Mouse (Mus musculus) liver, adult 2 months (tissue): Measurements from ENCODE around the gene Fgf14. TPM values are rescaled to one million over a fixed set of nuclear protein-coding genes. Genes with fewer than 3 reads are reported as not detected.

ENCODE experiments used
- DNase-seq: peaks from one replicate; pipeline ENCODE4 v3.0.0-alpha.2; 2011; ENCODE audit warnings: low read depth, low spot score; ENCODE audit errors: extremely low read depth
- H3K27ac ChIP-seq: fragments of 200-500 bp; replicated peaks from 2 replicates; pipeline ENCODE4 v1.5.1; 2012; ENCODE audit warnings: low read depth, mild to moderate bottlenecking, control low read depth, inconsistent platforms, low read length; ENCODE audit not compliant: insufficient read depth
- H3K27me3 ChIP-seq: fragments of 200-500 bp; 2 replicates; pipeline ENCODE4 v1.6.1; 2012; ENCODE audit warnings: mild to moderate bottlenecking, moderate library complexity, low read length, inconsistent platforms; ENCODE audit not compliant: control insufficient read depth, insufficient read depth
- H3K36me3 ChIP-seq: fragments of 200-500 bp; 2 replicates; pipeline ENCODE4 v1.6.1; 2012; ENCODE audit warnings: low read length, inconsistent platforms; ENCODE audit not compliant: control insufficient read depth, insufficient read depth
- H3K4me1 ChIP-seq: fragments of 200-500 bp; 2 replicates; pipeline ENCODE4 v1.6.1; 2011; ENCODE audit warnings: low read length; ENCODE audit not compliant: control insufficient read depth, insufficient read depth
- H3K4me3 ChIP-seq: fragments of 200-500 bp; 2 replicates; pipeline ENCODE4 v1.5.1; 2011; ENCODE audit warnings: low read depth, mild to moderate bottlenecking, control low read depth, low read length, moderate library complexity; ENCODE audit not compliant: insufficient read depth
- H3K79me2 ChIP-seq: fragments of 200-500 bp; 2 replicates; pipeline ENCODE4 v1.6.1; 2012; ENCODE audit warnings: inconsistent platforms, mild to moderate bottlenecking, low read length, moderate library complexity; ENCODE audit not compliant: control insufficient read depth, insufficient read depth
- H3K9ac ChIP-seq: fragments of 200-500 bp; 2 replicates; pipeline ENCODE4 v1.6.1; 2012; ENCODE audit warnings: low read depth, mild to moderate bottlenecking, control low read depth, inconsistent platforms, low read length
- CTCF ChIP-seq: fragments of 200-500 bp; IDR thresholded peaks from 2 replicates; pipeline ENCODE4 v1.5.1; 2011; ENCODE audit warnings: low read depth, low read length, control low read depth
- POLR2A ChIP-seq: fragments of 200-500 bp; IDR thresholded peaks from 2 replicates; pipeline ENCODE4 v1.6.1; 2011; ENCODE audit warnings: low read length, control low read depth; ENCODE audit not compliant: insufficient read depth; ENCODE audit errors: extremely low read depth
- WGBS: fragments of 180-500 bp; shearing (Covaris S2); methylation state at CpG from one replicate; pipeline ENCODE4 v1.1.7; 2018; 5-methylcytosine and 5-hydroxymethylcytosine counted together
- polyA plus RNA-seq: library from polyadenylated mRNA; depleted of rRNA; stranded (reverse); fragments of >200 nt; gene quantifications from 2 replicates; pipeline ENCODE4 v1.2.3, GENCODE M21; 2012
- total RNA-seq: library from RNA; depleted of rRNA; stranded (reverse); fragments of >200 nt; gene quantifications from 2 replicates; pipeline ENCODE4 v1.2.3, GENCODE M21; 2014

Fgf14 gene
- total and polyA plus RNA-seq, 2 experiments, result not detected

DNA sequence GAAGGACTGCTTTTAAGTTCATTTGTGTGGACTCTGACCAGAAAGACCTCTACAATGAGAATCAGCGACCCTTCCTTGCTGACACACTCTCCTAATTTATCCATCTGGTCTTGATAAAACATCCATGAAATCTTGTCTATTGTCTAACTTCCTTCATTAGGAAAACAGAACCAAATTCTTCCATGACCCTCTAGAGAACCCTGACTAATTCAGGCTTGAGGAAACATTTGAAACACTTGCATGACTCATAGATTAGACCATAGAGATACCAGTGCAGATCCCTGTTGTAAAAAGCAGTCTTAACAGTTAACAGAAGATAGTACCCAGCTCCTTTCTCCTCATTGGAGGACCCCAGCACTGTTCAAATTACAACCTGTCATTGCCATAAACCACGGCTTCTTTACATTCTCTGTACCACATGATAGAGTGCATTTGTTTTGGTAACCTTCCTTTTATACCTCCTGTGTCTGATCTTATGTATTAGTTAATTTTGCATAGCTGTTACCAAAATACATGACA lies 412.3 kb downstream of the Fgf14 start:
- Histone ChIP-seq H3K36me3 (no peaks in the 10 kb centered on the region), H3K27ac (no peak overlapping the region), H3K9ac (no peak overlapping the region), H3K79me2 (no peaks in the 10 kb centered on the region), H3K4me1 (no peaks in the 10 kb centered on the region), H3K4me3 (no peak overlapping the region), H3K27me3 (no peaks in the 10 kb centered on the region)
- TF ChIP-seq POLR2A, result no peak
- no peak for TF ChIP-seq CTCF
- DNase-seq, result no peak
- 58% methylated on average over 2 of the region's 2 CpGs for WGBS

DNA sequence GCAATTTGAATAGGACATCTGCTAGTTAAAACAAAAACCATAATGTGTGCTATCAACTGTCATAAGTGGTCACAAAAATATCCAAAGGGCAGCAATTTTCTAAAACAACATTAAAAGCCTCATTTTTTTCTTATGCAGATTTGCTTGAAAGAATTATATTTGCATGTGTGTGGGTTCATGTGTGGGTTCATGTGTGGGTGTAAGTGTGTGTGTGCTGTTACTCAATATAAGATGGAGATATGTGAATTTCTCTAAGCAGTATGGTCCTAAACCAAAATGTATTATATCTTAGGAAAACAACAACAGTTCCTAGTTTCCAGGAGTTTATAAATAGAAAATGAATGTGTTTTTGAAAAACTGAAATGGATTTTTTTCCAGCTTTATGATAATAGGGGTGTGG lies 413.7 kb downstream of the Fgf14 start:
- Histone ChIP-seq H3K4me3 (no peak overlapping the region), H3K27ac (no peak overlapping the region), H3K4me1 (no peaks in the 10 kb centered on the region), H3K79me2 (no peaks in the 10 kb centered on the region), H3K27me3 (no peaks in the 10 kb centered on the region), H3K9ac (no peak overlapping the region), H3K36me3 (no peaks in the 10 kb centered on the region)
- TF ChIP-seq POLR2A, result no peak
- TF ChIP-seq CTCF, result no peak
- no peak for DNase-seq

DNA sequence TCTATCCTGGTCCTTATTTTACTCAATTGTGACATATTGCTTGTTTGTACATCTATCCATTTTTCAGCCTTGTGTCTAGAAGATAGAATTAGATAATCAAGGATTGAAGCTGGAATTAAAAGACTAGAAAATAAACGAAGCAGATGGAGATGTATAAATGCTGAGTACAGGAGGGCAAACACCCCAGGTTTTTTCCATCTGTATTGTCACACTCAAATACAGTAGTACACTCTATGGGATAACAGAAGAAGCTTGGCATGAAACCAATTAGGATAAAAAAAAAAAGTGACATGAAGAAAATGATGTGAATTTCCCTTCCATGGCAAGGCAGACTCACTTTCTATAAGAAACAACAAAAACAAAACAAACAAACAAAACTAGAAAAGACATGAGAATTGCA lies 429.4 kb downstream of the Fgf14 start:
- Histone ChIP-seq H3K27me3 (no peaks in the 10 kb centered on the region), H3K36me3 (no peaks in the 10 kb centered on the region), H3K27ac (no peak overlapping the region), H3K79me2 (no peaks in the 10 kb centered on the region), H3K4me3 (no peak overlapping the region), H3K9ac (no peak overlapping the region), H3K4me1 (no peaks in the 10 kb centered on the region)
- TF ChIP-seq CTCF (no peak), POLR2A (no peak)
- DNase-seq, result no peak
- 45% methylated on average over 1 of the region's 1 CpGs for WGBS

DNA sequence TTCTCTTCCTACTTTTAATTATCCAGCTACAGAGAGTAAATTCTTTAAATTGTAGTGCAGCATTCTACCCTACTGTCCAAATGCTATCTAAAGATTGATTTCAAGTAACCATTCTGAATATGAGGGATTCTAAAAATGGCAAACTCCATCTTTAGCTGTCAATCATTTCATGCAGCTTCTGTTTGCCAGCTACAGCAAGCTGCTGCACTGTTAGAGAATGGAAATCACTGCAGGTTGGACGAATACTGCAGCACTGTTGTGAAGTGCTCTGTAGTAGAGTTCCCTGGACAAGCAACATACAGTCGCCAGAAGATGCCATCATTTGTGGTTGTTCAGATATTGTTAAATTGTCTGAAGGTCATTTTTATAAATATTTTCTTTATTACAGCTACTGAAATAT lies 453.5 kb downstream of the Fgf14 start:
- no peak overlapping the region for H3K27ac ChIP-seq
- no peak for DNase-seq
- no peaks in the 10 kb centered on the region for H3K27me3 ChIP-seq
- WGBS, result 47% methylated on average over 2 of the region's 2 CpGs
- no peaks in the 10 kb centered on the region for H3K79me2 ChIP-seq
- no peaks in the 10 kb centered on the region for H3K4me1 ChIP-seq
- H3K36me3 ChIP-seq, result no peaks in the 10 kb centered on the region
- H3K9ac ChIP-seq, result no peak overlapping the region
- TF ChIP-seq CTCF, result no peak
- TF ChIP-seq POLR2A, result no peak
- H3K4me3 ChIP-seq, result no peak overlapping the region

DNA sequence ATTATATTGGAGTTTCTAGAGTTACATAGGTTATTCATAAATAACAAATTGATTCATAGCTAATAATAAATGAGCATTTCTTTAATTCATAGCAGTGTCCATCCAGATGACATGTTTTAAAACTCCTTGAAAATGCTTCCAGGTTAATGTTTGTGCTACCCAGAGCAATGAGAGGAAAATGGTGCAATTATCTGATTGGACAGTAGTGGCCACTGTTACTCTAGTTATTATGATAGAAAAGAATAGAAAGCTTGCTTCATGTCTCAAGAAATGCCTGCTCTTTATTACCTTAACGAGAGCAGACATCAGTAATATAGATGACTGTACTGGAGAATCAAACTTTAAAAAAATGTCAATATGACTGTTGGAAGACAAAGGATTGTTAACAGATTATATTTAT lies 454.5 kb downstream of the Fgf14 start:
- Histone ChIP-seq H3K27ac (no peak overlapping the region), H3K9ac (no peak overlapping the region), H3K4me1 (no peaks in the 10 kb centered on the region), H3K36me3 (no peaks in the 10 kb centered on the region), H3K27me3 (no peaks in the 10 kb centered on the region), H3K79me2 (no peaks in the 10 kb centered on the region), H3K4me3 (no peak overlapping the region)
- TF ChIP-seq CTCF, result no peak
- no peak for TF ChIP-seq POLR2A
- peak; percentile 9 for DNase-seq
- WGBS, result 38% methylated on average over 1 of the region's 1 CpGs

DNA sequence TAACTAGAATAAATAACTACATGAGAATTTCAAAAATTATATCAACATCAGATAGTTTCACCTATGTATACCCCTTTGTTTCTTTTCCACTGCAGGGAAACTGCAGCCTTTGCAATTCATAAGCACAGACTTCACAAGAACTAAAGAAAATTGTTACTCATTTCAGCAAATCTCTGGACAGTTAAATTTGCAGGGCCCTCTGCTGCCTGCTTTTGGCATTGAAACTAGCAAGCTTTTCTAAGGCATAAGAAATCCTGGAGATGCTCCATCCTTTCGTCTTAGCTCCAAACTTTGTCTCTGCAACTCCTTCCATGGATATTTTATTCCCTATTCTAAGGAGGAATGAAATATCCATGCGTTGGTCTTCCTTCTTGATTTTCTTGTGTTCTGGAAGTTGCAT lies 455.9 kb downstream of the Fgf14 start:
- H3K9ac ChIP-seq, result no peak overlapping the region
- H3K27me3 ChIP-seq, result no peaks in the 10 kb centered on the region
- no peak overlapping the region for H3K4me3 ChIP-seq
- no peak overlapping the region for H3K27ac ChIP-seq
- no peak for DNase-seq
- no peak for TF ChIP-seq POLR2A
- TF ChIP-seq CTCF, result no peak
- no peaks in the 10 kb centered on the region for H3K36me3 ChIP-seq
- no peaks in the 10 kb centered on the region for H3K79me2 ChIP-seq
- H3K4me1 ChIP-seq, result no peaks in the 10 kb centered on the region
- WGBS, result 58% methylated on average over 2 of the region's 2 CpGs
